Mouse (Mus musculus): Measurements from ENCODE around the gene Cdc73. TPM values are rescaled to one million over a fixed set of nuclear protein-coding genes. Genes with fewer than 3 reads are reported as not detected.

The Cdc73 gene
- polyA plus RNA-seq, 1 experiment from 2014 or later: 20.6 TPM

DNA sequence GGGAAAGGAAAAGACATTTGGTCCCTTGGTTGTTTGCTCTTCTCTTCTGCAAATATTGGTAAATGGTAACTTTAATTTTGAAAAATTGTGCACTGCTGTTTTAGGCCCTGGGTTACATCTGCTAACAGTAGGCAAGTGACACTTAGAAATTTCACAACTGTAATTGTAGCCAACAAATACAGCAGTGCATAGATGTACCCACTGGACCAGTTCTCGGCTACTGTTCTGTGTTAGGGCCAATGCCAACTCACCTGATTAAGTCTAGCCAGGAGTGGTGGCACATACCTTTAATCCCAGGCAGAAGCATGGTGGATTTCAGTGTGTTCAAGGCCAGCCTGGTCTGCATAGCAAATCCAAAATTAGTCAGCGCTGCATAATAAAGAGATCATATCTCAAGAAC is 52.4 kb downstream of the Cdc73 start:
- 91% methylated on average over 2 of the region's 2 CpGs for WGBS
- Histone ChIP-seq H3K36me3 (ENCODE audit: control insufficient read depth, insufficient read depth, low read length) (peaks cover 31% of the 10 kb centered on the region), H3K9ac (replicated peaks; ENCODE audit: low read length) (no peak overlapping the region), H3K27me3 (ENCODE audit: control insufficient read depth, insufficient read depth, low read length) (no peaks in the 10 kb centered on the region), H3K9me3 (ENCODE audit: control insufficient read depth, low read length) (no peaks in the 10 kb centered on the region), H3K27ac (replicated peaks; ENCODE audit: low read depth, low read length) (no peak overlapping the region), H3K4me2 (ENCODE audit: low read length) (no peak overlapping the region), H3K4me1 (ENCODE audit: control insufficient read depth, insufficient read depth, low read length) (peaks cover 9% of the 10 kb centered on the region; the same call in 1 of the 2 replicates), H3K4me3 (replicated peaks; ENCODE audit: low read depth, low read length) (no peak overlapping the region)
- DNase-seq: no peak
- ATAC-seq (ENCODE audit: low FRiP score, low TSS enrichment): no peak

GRCm38 (mm10) chr1:143646219-143646618 is 56.5 kb downstream of the Cdc73 start:
- 66% methylated on average over 4 of the region's 4 CpGs for WGBS
- Histone ChIP-seq H3K4me1 (ENCODE audit: control insufficient read depth, insufficient read depth, low read length) (peaks cover 11% of the 10 kb centered on the region; the same call in 1 of the 2 replicates), H3K27me3 (ENCODE audit: control insufficient read depth, insufficient read depth, low read length) (no peaks in the 10 kb centered on the region), H3K27ac (replicated peaks; ENCODE audit: low read depth, low read length) (no peak overlapping the region), H3K4me2 (ENCODE audit: low read length) (peak overlapping the region; percentile 41), H3K4me3 (replicated peaks; ENCODE audit: low read depth, low read length) (no peak overlapping the region), H3K9ac (replicated peaks; ENCODE audit: low read length) (no peak overlapping the region), H3K36me3 (ENCODE audit: control insufficient read depth, insufficient read depth, low read length) (peaks cover 23% of the 10 kb centered on the region), H3K9me3 (ENCODE audit: control insufficient read depth, low read length) (no peaks in the 10 kb centered on the region)
- ATAC-seq (ENCODE audit: low FRiP score, low TSS enrichment) (no peak), DNase-seq (no peak)

DNA sequence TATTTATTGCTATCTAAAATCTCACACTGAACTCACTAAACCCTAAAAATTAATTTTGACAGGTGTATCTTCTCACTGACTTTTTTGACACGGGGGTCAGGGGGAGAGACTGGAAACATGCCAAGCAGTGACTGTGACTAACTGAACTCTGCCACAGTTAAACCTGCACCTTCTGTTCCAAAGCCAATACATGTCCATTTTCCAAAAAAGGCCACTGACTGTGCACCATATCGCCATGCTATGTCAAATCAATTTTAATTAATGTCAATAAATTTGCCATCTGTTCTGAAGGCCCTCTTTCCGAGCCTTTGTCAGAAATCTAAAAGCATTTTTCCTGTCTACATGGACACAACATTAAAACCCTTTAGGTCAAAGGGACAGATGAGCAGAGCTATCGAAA is 57.3 kb downstream of the Cdc73 start:
- Histone ChIP-seq H3K4me1 (ENCODE audit: control insufficient read depth, insufficient read depth, low read length) (peaks cover 11% of the 10 kb centered on the region; the same call in 1 of the 2 replicates), H3K27ac (replicated peaks; ENCODE audit: low read depth, low read length) (no peak overlapping the region), H3K4me3 (replicated peaks; ENCODE audit: low read depth, low read length) (peak overlapping the region; percentile 22), H3K9me3 (ENCODE audit: control insufficient read depth, low read length) (no peaks in the 10 kb centered on the region), H3K36me3 (ENCODE audit: control insufficient read depth, insufficient read depth, low read length) (peaks cover 20% of the 10 kb centered on the region), H3K9ac (replicated peaks; ENCODE audit: low read length) (no peak overlapping the region; the same call in 1 of the 2 replicates), H3K27me3 (ENCODE audit: control insufficient read depth, insufficient read depth, low read length) (no peaks in the 10 kb centered on the region), H3K4me2 (ENCODE audit: low read length) (peak overlapping the region; percentile 41)
- DNase-seq (peak; percentile 54), ATAC-seq (ENCODE audit: low FRiP score, low TSS enrichment) (peak; percentile 9; the same call in 1 of the 2 replicates)
- 23% methylated on average over 4 of the region's 4 CpGs for WGBS

GRCm38 (mm10) chr1:143644221-143644620 is 58.5 kb downstream of the Cdc73 start:
- no peaks in the 10 kb centered on the region for H3K27me3 ChIP-seq (ENCODE audit: control insufficient read depth, insufficient read depth, low read length)
- H3K9me3 ChIP-seq (ENCODE audit: control insufficient read depth, low read length): no peaks in the 10 kb centered on the region
- no peak overlapping the region for H3K9ac ChIP-seq (replicated peaks; ENCODE audit: low read length)
- H3K36me3 ChIP-seq (ENCODE audit: control insufficient read depth, insufficient read depth, low read length): peaks cover 15% of the 10 kb centered on the region
- peak; percentile 47 for ATAC-seq (ENCODE audit: low FRiP score, low TSS enrichment)
- DNase-seq: peak; percentile 88
- H3K27ac ChIP-seq (replicated peaks; ENCODE audit: low read depth, low read length): no peak overlapping the region
- H3K4me3 ChIP-seq (replicated peaks; ENCODE audit: low read depth, low read length): peak overlapping the region; percentile 25
- H3K4me2 ChIP-seq (ENCODE audit: low read length): peak overlapping the region; percentile 42
- WGBS: 98% methylated on average over 2 of the region's 2 CpGs
- peaks cover 13% of the 10 kb centered on the region; the same call in 1 of the 2 replicates for H3K4me1 ChIP-seq (ENCODE audit: control insufficient read depth, insufficient read depth, low read length)

DNA sequence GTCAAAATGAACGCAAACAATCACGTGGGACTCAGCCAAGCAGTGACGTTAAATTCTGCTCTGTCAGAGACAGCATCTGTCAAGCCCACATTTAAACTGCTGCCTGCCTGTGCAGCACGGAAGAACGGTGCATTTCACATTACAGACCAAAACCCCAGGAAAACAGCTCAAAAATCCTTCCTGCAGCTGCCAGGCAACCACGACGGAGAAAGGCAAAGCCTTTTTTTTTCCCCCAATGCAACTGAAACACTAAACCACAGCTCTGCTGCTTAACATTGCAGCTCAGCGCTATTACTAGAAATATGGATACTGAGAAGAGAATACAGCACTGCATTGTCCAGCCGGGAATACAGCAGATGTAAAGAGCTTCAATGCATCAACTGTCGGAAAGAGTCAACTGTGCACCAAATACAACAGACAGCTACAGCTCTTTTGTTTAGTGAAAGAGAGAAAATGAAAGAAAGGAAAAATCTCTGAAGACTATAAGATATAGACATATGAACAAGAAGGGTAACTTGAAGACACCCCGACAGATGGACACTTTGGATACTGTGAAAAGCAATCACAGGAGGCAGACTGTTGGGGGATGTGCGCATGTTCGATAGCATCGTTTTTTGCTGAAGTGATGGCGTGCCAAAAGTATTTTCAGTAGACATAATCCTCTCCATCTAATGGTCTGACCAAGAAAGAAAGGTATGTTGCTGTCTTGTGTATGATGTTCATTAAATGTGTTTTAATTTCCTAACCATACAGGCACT is 61.9 kb downstream of the Cdc73 start, which contains the start of gene B3galt2:
Gene B3galt2 (plus strand): TSS at position 15 of the 758 bp plus-strand sequence.
- Histone ChIP-seq H3K4me3 (replicated peaks; ENCODE audit: low read depth, low read length) (peak within 1 kb of the TSS; percentile 40), H3K27me3 (ENCODE audit: control insufficient read depth, insufficient read depth, low read length) (no peaks in the 10 kb centered on the region), H3K9me3 (ENCODE audit: control insufficient read depth, low read length) (no peaks in the 10 kb centered on the region), H3K36me3 (ENCODE audit: control insufficient read depth, insufficient read depth, low read length) (peaks cover 1% of the 10 kb centered on the region), H3K9ac (replicated peaks; ENCODE audit: low read length) (peak within 1 kb of the TSS; percentile 61), H3K27ac (replicated peaks; ENCODE audit: low read depth, low read length) (peak within 1 kb of the TSS; percentile 87), H3K4me1 (ENCODE audit: control insufficient read depth, insufficient read depth, low read length) (peaks cover 9% of the 10 kb centered on the region; the same call in 1 of the 2 replicates), H3K4me2 (ENCODE audit: low read length) (peak within 1 kb of the TSS; percentile 53)
- ATAC-seq (ENCODE audit: low FRiP score, low TSS enrichment): peak; percentile 91
- 12% methylated on average over 15 of the region's 15 CpGs for WGBS
- DNase-seq: peak; percentile 88

DNA sequence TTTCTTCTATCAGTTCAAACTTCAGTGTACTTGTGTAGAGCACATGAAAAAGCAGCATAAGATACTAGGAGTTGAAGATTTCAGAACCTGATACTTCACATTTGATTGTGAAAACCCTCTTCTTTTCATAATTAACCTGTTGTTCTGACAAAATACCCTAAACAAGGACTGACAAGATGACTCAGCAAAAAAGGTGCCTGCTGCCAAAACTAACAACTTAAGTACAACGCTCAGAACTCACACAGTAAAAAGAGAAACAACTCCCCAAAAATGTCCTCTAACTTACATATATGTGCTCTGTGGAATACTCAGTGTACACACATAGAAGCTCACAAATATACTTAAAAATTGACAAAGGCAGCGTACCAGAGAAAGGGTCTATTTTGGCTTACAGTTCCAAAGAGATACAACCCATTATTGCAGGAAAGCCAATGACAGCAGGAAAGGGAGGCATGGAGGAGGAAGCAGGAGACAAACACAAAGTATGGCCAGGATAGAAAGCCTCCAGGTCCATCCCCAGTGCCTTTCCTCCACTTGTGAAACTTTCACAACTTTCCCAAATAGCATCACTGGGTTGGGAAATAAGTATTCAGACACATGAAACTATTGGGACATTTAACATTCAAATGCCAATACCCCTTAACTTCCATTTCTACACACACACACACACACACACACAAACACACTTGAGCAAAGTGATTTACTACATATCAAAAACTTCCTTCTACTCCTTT is 69.7 kb downstream of the Cdc73 start:
- WGBS: 91% methylated on average over 2 of the region's 2 CpGs
- Histone ChIP-seq H3K4me2 (ENCODE audit: low read length) (no peak overlapping the region), H3K27ac (replicated peaks; ENCODE audit: low read depth, low read length) (no peak overlapping the region), H3K27me3 (ENCODE audit: control insufficient read depth, insufficient read depth, low read length) (no peaks in the 10 kb centered on the region), H3K36me3 (ENCODE audit: control insufficient read depth, insufficient read depth, low read length) (no peaks in the 10 kb centered on the region), H3K9me3 (ENCODE audit: control insufficient read depth, low read length) (no peaks in the 10 kb centered on the region), H3K4me3 (replicated peaks; ENCODE audit: low read depth, low read length) (no peak overlapping the region), H3K4me1 (ENCODE audit: control insufficient read depth, insufficient read depth, low read length) (no peaks in the 10 kb centered on the region), H3K9ac (replicated peaks; ENCODE audit: low read length) (no peak overlapping the region)
- DNase-seq (no peak), ATAC-seq (ENCODE audit: low FRiP score, low TSS enrichment) (no peak)

DNA sequence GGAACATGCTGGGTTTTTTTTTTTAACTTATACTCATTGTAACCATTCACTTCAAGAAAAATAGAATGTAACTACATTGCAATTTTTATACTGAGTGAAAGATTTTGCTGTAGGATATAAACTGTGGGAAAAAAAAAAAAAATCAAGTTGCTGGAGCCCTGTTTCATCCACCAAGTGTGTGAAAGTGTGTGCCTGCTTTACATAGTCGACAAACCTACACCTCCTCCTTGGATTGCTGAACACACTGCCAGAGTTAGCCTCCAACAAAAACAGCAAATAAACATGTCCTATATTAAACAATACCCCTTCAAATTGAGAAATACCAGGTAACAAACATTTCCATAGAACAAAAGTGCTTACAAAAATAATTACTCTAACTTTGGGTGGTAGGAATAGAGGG is 70.3 kb downstream of the Cdc73 start:
- Histone ChIP-seq H3K4me1 (ENCODE audit: control insufficient read depth, insufficient read depth, low read length) (no peaks in the 10 kb centered on the region), H3K4me3 (replicated peaks; ENCODE audit: low read depth, low read length) (no peak overlapping the region), H3K4me2 (ENCODE audit: low read length) (no peak overlapping the region), H3K27me3 (ENCODE audit: control insufficient read depth, insufficient read depth, low read length) (no peaks in the 10 kb centered on the region), H3K9me3 (ENCODE audit: control insufficient read depth, low read length) (no peaks in the 10 kb centered on the region), H3K27ac (replicated peaks; ENCODE audit: low read depth, low read length) (no peak overlapping the region), H3K36me3 (ENCODE audit: control insufficient read depth, insufficient read depth, low read length) (peaks cover under 1% of the 10 kb centered on the region; the same call in 1 of the 2 replicates), H3K9ac (replicated peaks; ENCODE audit: low read length) (no peak overlapping the region)
- WGBS: 84% methylated on average over 1 of the region's 1 CpGs
- no peak for DNase-seq
- ATAC-seq (ENCODE audit: low FRiP score, low TSS enrichment): no peak

DNA sequence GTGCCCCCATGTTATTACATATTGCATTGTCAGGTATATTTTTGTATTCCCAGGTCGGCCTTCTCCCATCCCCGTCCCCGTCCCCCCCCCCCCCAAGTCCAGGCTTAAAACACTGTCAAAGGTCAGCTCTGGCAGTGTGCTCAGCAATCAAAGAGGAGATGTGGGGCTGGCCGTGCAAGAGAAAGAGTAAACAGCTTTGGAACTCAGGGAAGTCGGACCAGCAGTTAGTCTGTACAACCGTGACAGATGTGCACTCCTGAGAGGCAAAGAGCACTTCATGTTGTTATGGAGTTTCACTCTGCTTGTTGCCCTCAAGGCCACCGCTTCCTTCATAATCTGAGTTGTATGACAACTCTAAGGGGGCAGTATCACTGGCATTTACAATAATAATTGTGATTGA is 71.4 kb downstream of the Cdc73 start:
- ATAC-seq (ENCODE audit: low FRiP score, low TSS enrichment) (no peak), DNase-seq (no peak)
- no peak overlapping the region for H3K27ac ChIP-seq (replicated peaks; ENCODE audit: low read depth, low read length)
- peaks cover 8% of the 10 kb centered on the region for H3K36me3 ChIP-seq (ENCODE audit: control insufficient read depth, insufficient read depth, low read length)
- no peak overlapping the region for H3K9ac ChIP-seq (replicated peaks; ENCODE audit: low read length)
- H3K27me3 ChIP-seq (ENCODE audit: control insufficient read depth, insufficient read depth, low read length): no peaks in the 10 kb centered on the region
- H3K4me2 ChIP-seq (ENCODE audit: low read length): no peak overlapping the region
- H3K4me3 ChIP-seq (replicated peaks; ENCODE audit: low read depth, low read length): no peak overlapping the region
- H3K4me1 ChIP-seq (ENCODE audit: control insufficient read depth, insufficient read depth, low read length): no peaks in the 10 kb centered on the region
- WGBS: 72% methylated on average over 7 of the region's 7 CpGs
- H3K9me3 ChIP-seq (ENCODE audit: control insufficient read depth, low read length): no peaks in the 10 kb centered on the region
